ENCODE assay signal across 9 mouse cellular contexts in the genomic region with DNA sequence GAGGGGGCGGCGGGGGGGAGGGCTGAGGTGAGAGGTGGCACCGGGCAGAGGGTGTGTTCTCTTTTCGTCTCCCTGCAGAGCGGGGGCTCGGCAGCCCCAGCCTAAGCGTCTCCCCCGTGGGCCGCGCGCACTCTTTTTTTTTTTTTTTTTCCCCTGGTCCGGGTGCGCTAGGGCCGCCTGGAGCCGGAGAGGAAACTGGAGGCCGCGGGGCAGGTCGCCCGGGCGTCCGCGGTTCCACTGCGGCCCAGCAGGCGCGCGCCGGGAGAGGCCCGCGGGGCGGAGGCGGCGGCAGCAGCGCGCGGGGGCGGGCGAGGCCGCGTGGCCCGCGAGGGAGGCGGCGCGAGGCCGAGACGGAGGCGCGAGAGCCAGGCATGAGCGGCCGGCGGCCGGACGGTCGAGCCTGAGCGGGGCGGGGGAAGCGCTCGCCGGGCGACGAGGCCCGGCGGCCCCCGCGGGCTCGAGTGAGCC. TPM values are rescaled to one million over a fixed set of nuclear protein-coding genes. Genes with fewer than 3 reads are reported as not detected.
DNase-seq lines count a peak whose midpoint lies in the region; ATAC-seq and TF ChIP-seq lines count a peak whose summit lies in the region.
"Had no signal": no experiment of that assay in that cellular context is flagged by ENCODE, and none has a peak within 500 bp of the region (broad histone marks: within the 10 kb centered on the region; RNA-seq: fewer than 3 reads in every experiment).

No protein-coding gene starts in this region.

- ATAC-seq in forebrain, embryonic 12.5 days (ENCODE audit: low FRiP score), result 0 out of 2 replicates have a peak, but pooled peaks have one; percentile 27
- ATAC-seq in neural tube, embryonic 13.5 days (ENCODE audit: low read depth), result peak; percentile 38

- intact Hi-C loops in left cerebral cortex, postnatal 14 days (cut with DNase I), result loop anchor here (5.0 kb wide), 3 partner anchors 257 to 432 kb away; no protein-coding TSS in a partner anchor

- H3K4me3 ChIP-seq in spleen, adult 2 months (ENCODE audit: extremely low read depth, insufficient read depth, insufficient read length), result peak overlapping the region; percentile 18; the same call in 1 of the 2 replicates
- H3K4me3 ChIP-seq in forebrain, embryonic 12.5 days (replicated peaks), result peak overlapping the region; percentile 38
- H3K4me3 ChIP-seq in neural tube, embryonic 13.5 days, result peak overlapping the region; percentile 81
- H3K4me3 ChIP-seq: myocyte had no signal

- no peak for DNase-seq in spleen, adult 2 months (ENCODE audit: low read depth in 1 of 2, low spot score in 2 of 2)
- no peak for DNase-seq in spleen, postnatal 14 days (ENCODE audit: low spot score in 2 of 2)
- DNase-seq in kidney, postnatal 10 days, result peak; percentile 76
- DNase-seq in layer of hippocampus, adult 8-10 months (ENCODE audit: low spot score in 2 of 2), result no peak
- no peak for DNase-seq in left cerebral cortex, postnatal 14 days (ENCODE audit: low spot score in 2 of 2)
- DNase-seq in right cerebral cortex, postnatal 4 days, result no peak

- no peak for TF ChIP-seq CTCF in spleen, adult 2 months (IDR thresholded peaks at IDR 0.05; ENCODE audit: extremely low read depth, insufficient read depth, insufficient read length, insufficient replicate concordance)

- peak overlapping the region; percentile 57 for H3K4me2 ChIP-seq in forebrain, embryonic 12.5 days
- peak overlapping the region; percentile 69 for H3K4me2 ChIP-seq in neural tube, embryonic 13.5 days

- peak overlapping the region; percentile 33; the same call in 1 of the 2 replicates for H3K9ac ChIP-seq in forebrain, embryonic 12.5 days
- H3K9ac ChIP-seq in neural tube, embryonic 13.5 days, result peak overlapping the region; percentile 100

- H3K4me1 ChIP-seq in spleen, adult 2 months (ENCODE audit: control insufficient read depth, insufficient read depth, insufficient read length), result peaks cover 2% of the 10 kb centered on the region; the same call in 1 of the 2 replicates
- peaks cover 13% of the 10 kb centered on the region for H3K4me1 ChIP-seq in forebrain, embryonic 12.5 days
- H3K4me1 ChIP-seq in neural tube, embryonic 13.5 days (replicated peaks), result peaks cover 65% of the 10 kb centered on the region

- H3K9me3 ChIP-seq in forebrain, embryonic 12.5 days, result no peaks in the 10 kb centered on the region
- no peaks in the 10 kb centered on the region for H3K9me3 ChIP-seq in neural tube, embryonic 13.5 days

- TF ChIP-seq POLR2A in spleen, adult 2 months (IDR thresholded peaks at IDR 0.05; ENCODE audit: low read depth, low read length), result no peak

- no peaks in the 10 kb centered on the region for H3K36me3 ChIP-seq in spleen, adult 2 months (ENCODE audit: control insufficient read depth, insufficient read depth, low read length)
- no peaks in the 10 kb centered on the region for H3K36me3 ChIP-seq in forebrain, embryonic 12.5 days (replicated peaks)
- H3K36me3 ChIP-seq in neural tube, embryonic 13.5 days, result no peaks in the 10 kb centered on the region

- no peak overlapping the region for H3K27ac ChIP-seq in spleen, adult 2 months (ENCODE audit: insufficient read depth, low read length)
- no peak overlapping the region for H3K27ac ChIP-seq in forebrain, embryonic 12.5 days
- H3K27ac ChIP-seq in neural tube, embryonic 13.5 days (replicated peaks), result peak overlapping the region; percentile 100

- H3K27me3 ChIP-seq in spleen, adult 2 months (ENCODE audit: control insufficient read depth, insufficient read depth, low read length), result peaks cover 25% of the 10 kb centered on the region
- peaks cover 95% of the 10 kb centered on the region for H3K27me3 ChIP-seq in forebrain, embryonic 12.5 days
- peaks cover 17% of the 10 kb centered on the region for H3K27me3 ChIP-seq in neural tube, embryonic 13.5 days

- 2% methylated on average over 62 of the region's 66 CpGs for WGBS in spleen, adult 2 months
- 1% methylated on average over 24 of the region's 66 CpGs for WGBS in forebrain, embryonic 12.5 days
- WGBS in neural tube, embryonic 13.5 days, result 2% methylated on average over 21 of the region's 66 CpGs

RNA-seq across cellular contexts. Expression of a gene that starts 0.6 kb away (rescaled TPM):
- polyA plus RNA-seq in spleen, adult 2 months (2012; rRNA removed), result 0.32 and 0.41 TPM in 2 replicates
- polyA plus RNA-seq in forebrain, embryonic 12.5 days (2016; fragmentation: Nextera tagmentation; extraction: Ambion mirVana), result 0.08 TPM in 1 of 2 replicates, not detected in the other
- polyA plus RNA-seq in neural tube, embryonic 13.5 days (2015; fragmentation: Nextera tagmentation; extraction: Ambion mirVana), result 17.4 and 22.8 TPM in 2 replicates
- total RNA-seq in layer of hippocampus, adult 8-10 months (2022), result not detected
- not detected for total RNA-seq in left cerebral cortex, postnatal 14 days (2021)
- polyA plus RNA-seq: myocyte had no signal

RNA-seq across cellular contexts. Expression of a gene that starts 6.7 kb away (rescaled TPM):
- polyA plus RNA-seq in spleen, adult 2 months (2012; rRNA removed), result not detected in 2 replicates
- not detected in 2 replicates for polyA plus RNA-seq in forebrain, embryonic 12.5 days (2016; fragmentation: Nextera tagmentation; extraction: Ambion mirVana)
- 24.2 and 33.8 TPM in 2 replicates for polyA plus RNA-seq in neural tube, embryonic 13.5 days (2015; fragmentation: Nextera tagmentation; extraction: Ambion mirVana)
- not detected for total RNA-seq in layer of hippocampus, adult 8-10 months (2022)
- not detected for total RNA-seq in left cerebral cortex, postnatal 14 days (2021)
- polyA plus RNA-seq: myocyte had no signal

RNA-seq across cellular contexts. Expression of a gene that starts 6.7 kb away (rescaled TPM):
- polyA plus RNA-seq in spleen, adult 2 months (2012; rRNA removed), result 0.29 and 0.41 TPM in 2 replicates
- not detected in 2 replicates for polyA plus RNA-seq in forebrain, embryonic 12.5 days (2016; fragmentation: Nextera tagmentation; extraction: Ambion mirVana)
- polyA plus RNA-seq in neural tube, embryonic 13.5 days (2015; fragmentation: Nextera tagmentation; extraction: Ambion mirVana), result 6.9 and 7.2 TPM in 2 replicates
- total RNA-seq in layer of hippocampus, adult 8-10 months (2022), result not detected
- not detected for total RNA-seq in left cerebral cortex, postnatal 14 days (2021)
- polyA plus RNA-seq: myocyte had no signal

RNA-seq across cellular contexts. Expression of a gene that starts 7.5 kb away (rescaled TPM):
- 0.04 and 0.06 TPM in 2 replicates for polyA plus RNA-seq in spleen, adult 2 months (2012; rRNA removed)
- polyA plus RNA-seq in forebrain, embryonic 12.5 days (2016; fragmentation: Nextera tagmentation; extraction: Ambion mirVana), result not detected in 2 replicates
- 27.7 and 42.7 TPM in 2 replicates for polyA plus RNA-seq in neural tube, embryonic 13.5 days (2015; fragmentation: Nextera tagmentation; extraction: Ambion mirVana)
- not detected for total RNA-seq in layer of hippocampus, adult 8-10 months (2022)
- not detected for total RNA-seq in left cerebral cortex, postnatal 14 days (2021)
- polyA plus RNA-seq: myocyte had no signal

RNA-seq across cellular contexts. Expression of a gene that starts 13.3 kb away (rescaled TPM):
- polyA plus RNA-seq in spleen, adult 2 months (2012; rRNA removed), result not detected in 2 replicates
- polyA plus RNA-seq in forebrain, embryonic 12.5 days (2016; fragmentation: Nextera tagmentation; extraction: Ambion mirVana), result not detected in 2 replicates
- 87.2 and 132 TPM in 2 replicates for polyA plus RNA-seq in neural tube, embryonic 13.5 days (2015; fragmentation: Nextera tagmentation; extraction: Ambion mirVana)
- total RNA-seq in layer of hippocampus, adult 8-10 months (2022), result not detected
- not detected for total RNA-seq in left cerebral cortex, postnatal 14 days (2021)
- polyA plus RNA-seq: myocyte had no signal

Comparison
In these comparisons a context has a peak if more than half of its experiments do, and no peak if none do; other contexts are left out.
1. H3K4me3 ChIP-seq: peak in every context shown above with its lines; median percentile 81 in neural tube, embryonic 13.5 days; 38 in forebrain, embryonic 12.5 days; 18 in spleen, adult 2 months.
2. RNA of a gene that starts 0.6 kb away (polyA plus RNA-seq): 17.4 to 22.8 TPM in neural tube, embryonic 13.5 days; 0.32 to 0.41 TPM in spleen, adult 2 months and 0.08 TPM in forebrain, embryonic 12.5 days; every median in the first group is over 10 times any median in the second.
3. RNA of a gene that starts 6.7 kb away (polyA plus RNA-seq): 24.2 to 33.8 TPM in neural tube, embryonic 13.5 days; not detected in spleen, adult 2 months and not detected in forebrain, embryonic 12.5 days; every median in the first group is over 10 times any median in the second.